Mouse (Mus musculus) c-Kit-positive CD71-positive TER-119-positive erythroid progenitor cells, embryonic 14.5 days (primary cell): Measurements from ENCODE around the gene Otx2.
"Not testable (repeated sequence)": the region's sequence is repeated elsewhere in the genome, so short reads cannot be mapped to it uniquely, and the experiment has no call there.

Experiments used
- DNase-seq: peaks from one replicate; pipeline ENCODE4 v3.0.0-alpha.2; 2013; ENCODE audit warnings: low spot score

Gene Otx2

GRCm38 (mm10) chr14:48653676-48654510, 19.7 kb downstream of the Otx2 start:
- no peak for DNase-seq

GRCm38 (mm10) chr14:48653081-48653480, 20.5 kb downstream of the Otx2 start:
- DNase-seq: no peak

GRCm38 (mm10) chr14:48652256-48652655, 21.4 kb downstream of the Otx2 start:
- DNase-seq: no peak

- DNase-seq: no peak
These were observed 22.0 kb downstream of the Otx2 start for GRCm38 (mm10) chr14:48651471-48652211.

GRCm38 (mm10) chr14:48641462-48642395, 31.9 kb downstream of the Otx2 start:
- no peak for DNase-seq

GRCm38 (mm10) chr14:48633141-48633540, 40.5 kb downstream of the Otx2 start:
- DNase-seq: no peak

- DNase-seq: no peak
These were observed 41.3 kb downstream of the Otx2 start for GRCm38 (mm10) chr14:48632335-48632734.

- no peak for DNase-seq
These were observed 42.1 kb downstream of the Otx2 start for GRCm38 (mm10) chr14:48631486-48631885.

GRCm38 (mm10) chr14:48629404-48629803, 44.2 kb downstream of the Otx2 start:
- no peak for DNase-seq

GRCm38 (mm10) chr14:48626271-48626670, 47.3 kb downstream of the Otx2 start:
- no peak for DNase-seq

- DNase-seq: no peak
These were observed 48.3 kb downstream of the Otx2 start for GRCm38 (mm10) chr14:48625331-48625694.

GRCm38 (mm10) chr14:48624596-48625330, 48.9 kb downstream of the Otx2 start:
- DNase-seq: no peak

GRCm38 (mm10) chr14:48622726-48623125, 50.9 kb downstream of the Otx2 start:
- DNase-seq: not testable (repeated sequence)

- no peak for DNase-seq
These were observed 57.3 kb downstream of the Otx2 start for GRCm38 (mm10) chr14:48616361-48616760.

GRCm38 (mm10) chr14:48608641-48609310, 64.8 kb downstream of the Otx2 start:
- DNase-seq: no peak
